In genomic region chr12:17356853-17357252, GRCm38 (mm10) we compare ENCODE assay signal across 12 mouse cellular contexts. TPM values are rescaled to one million over a fixed set of nuclear protein-coding genes. Genes with fewer than 3 reads are reported as not detected.
DNase-seq lines count a peak whose midpoint lies in the region; ATAC-seq and TF ChIP-seq lines count a peak whose summit lies in the region.
"Had no signal": no experiment of that assay in that cellular context is flagged by ENCODE, and none has a peak within 500 bp of the region (broad histone marks: within the 10 kb centered on the region; RNA-seq: fewer than 3 reads in every experiment).

No protein-coding gene starts in this region.

- H3K4me3 ChIP-seq in hindbrain, postnatal 0 days (ENCODE audit: low read length): no peak overlapping the region
- H3K4me3 ChIP-seq in hindbrain, embryonic 13.5 days: no peak overlapping the region
- no peak overlapping the region for H3K4me3 ChIP-seq in bone marrow, adult 2 months (replicated peaks; ENCODE audit: control insufficient read depth, low read depth, low read length)
- H3K4me3 ChIP-seq: embryonic facial prominence, embryonic 12.5 days; limb, embryonic 10.5 days; stomach, embryonic 15.5 days had no signal

- intact Hi-C loops in left cerebral cortex, postnatal 14 days (cut with DNase I): no loop called here

- H3K4me2 ChIP-seq in hindbrain, postnatal 0 days (ENCODE audit: low read depth, low read length): no peak overlapping the region
- no peak overlapping the region for H3K4me2 ChIP-seq in hindbrain, embryonic 13.5 days
- H3K4me2 ChIP-seq: embryonic facial prominence, embryonic 12.5 days; stomach, embryonic 15.5 days had no signal

- no peak for TF ChIP-seq POLR2A in bone marrow, adult 2 months (IDR thresholded peaks at IDR 0.05; ENCODE audit: borderline replicate concordance, control insufficient read depth, low read depth, low read length)

- DNase-seq in hindbrain, postnatal 0 days (ENCODE audit: low spot score): peak; percentile 49
- peak; percentile 8 for DNase-seq in right cerebral cortex, postnatal 4 days
- DNase-seq in right cerebral cortex, postnatal 10 days (ENCODE audit: low spot score in 2 of 2): no peak
- no peak for DNase-seq in left cerebral cortex, postnatal 14 days (ENCODE audit: low spot score in 2 of 2)
- no peak for DNase-seq in cerebellum, adult 8-10 months

- no peaks in the 10 kb centered on the region for H3K4me1 ChIP-seq in hindbrain, postnatal 0 days (ENCODE audit: insufficient read depth, low read length)
- H3K4me1 ChIP-seq in hindbrain, embryonic 13.5 days (replicated peaks): peaks cover 6% of the 10 kb centered on the region; the same call in 1 of the 2 replicates
- no peaks in the 10 kb centered on the region for H3K4me1 ChIP-seq in bone marrow, adult 2 months (ENCODE audit: control insufficient read depth, insufficient read depth, low read length)
- H3K4me1 ChIP-seq: embryonic facial prominence, embryonic 12.5 days; limb, embryonic 10.5 days; stomach, embryonic 15.5 days had no signal

- peak; percentile 52 for TF ChIP-seq CTCF in hindbrain, postnatal 0 days (IDR thresholded peaks at IDR 0.05; ENCODE audit: low read depth)
- peak; percentile 22; the same call in 1 of the 2 replicates for TF ChIP-seq CTCF in bone marrow, adult 2 months (IDR thresholded peaks at IDR 0.05; ENCODE audit: control insufficient read depth, insufficient read depth, low read length)

- no peaks in the 10 kb centered on the region for H3K9me3 ChIP-seq in hindbrain, postnatal 0 days (ENCODE audit: low read length)
- no peaks in the 10 kb centered on the region for H3K9me3 ChIP-seq in hindbrain, embryonic 13.5 days
- H3K9me3 ChIP-seq: embryonic facial prominence, embryonic 12.5 days; limb, embryonic 10.5 days; stomach, embryonic 15.5 days had no signal

- 85% methylated on average over 4 of the region's 4 CpGs for WGBS in hindbrain, postnatal 0 days
- 92% methylated on average over 4 of the region's 4 CpGs for WGBS in hindbrain, embryonic 13.5 days
- 89% methylated on average over 4 of the region's 4 CpGs for WGBS in bone marrow, adult 2 months

- H3K27me3 ChIP-seq in hindbrain, postnatal 0 days (ENCODE audit: insufficient read depth, low read length): no peaks in the 10 kb centered on the region
- H3K27me3 ChIP-seq in hindbrain, embryonic 13.5 days: no peaks in the 10 kb centered on the region
- H3K27me3 ChIP-seq: embryonic facial prominence, embryonic 12.5 days; stomach, embryonic 15.5 days had no signal

- no peak overlapping the region for H3K27ac ChIP-seq in hindbrain, postnatal 0 days
- no peak overlapping the region for H3K27ac ChIP-seq in hindbrain, embryonic 13.5 days
- H3K27ac ChIP-seq in bone marrow, adult 2 months (ENCODE audit: control insufficient read depth, insufficient read depth, low read depth, low read length, poor library complexity): no peak overlapping the region
- H3K27ac ChIP-seq: embryonic facial prominence, embryonic 12.5 days; limb, embryonic 10.5 days; macrophage; stomach, embryonic 15.5 days had no signal

- peaks cover 50% of the 10 kb centered on the region for H3K36me3 ChIP-seq in hindbrain, postnatal 0 days (ENCODE audit: insufficient read depth, low read length)
- peaks cover 83% of the 10 kb centered on the region for H3K36me3 ChIP-seq in hindbrain, embryonic 13.5 days

- no peak for ATAC-seq in hindbrain, postnatal 0 days
- ATAC-seq in hindbrain, embryonic 13.5 days (ENCODE audit: low FRiP score): no peak
- ATAC-seq: hindbrain, embryonic 16.5 days had no signal

- H3K9ac ChIP-seq in hindbrain, postnatal 0 days (replicated peaks; ENCODE audit: low read length): no peak overlapping the region
- no peak overlapping the region for H3K9ac ChIP-seq in hindbrain, embryonic 13.5 days
- H3K9ac ChIP-seq: embryonic facial prominence, embryonic 12.5 days; stomach, embryonic 15.5 days had no signal

RNA-seq across cellular contexts. Expression of gene Nol10, which starts 8.6 kb away (rescaled TPM):
- 6.6 and 7.1 TPM in 2 replicates for total RNA-seq in hindbrain, postnatal 0 days (2014; rRNA removed)
- 12.0 and 13.4 TPM in 2 replicates for polyA plus RNA-seq in hindbrain, postnatal 0 days (2015; fragmentation: Nextera tagmentation; extraction: Ambion mirVana)
- 20.8 and 22.1 TPM in 2 replicates for polyA plus RNA-seq in hindbrain, embryonic 13.5 days (2015; fragmentation: Nextera tagmentation; extraction: Ambion mirVana)
- polyA plus RNA-seq in bone marrow, adult 2 months (2011; ENCODE audit: insufficient read depth, insufficient read length, low replicate concordance, missing spikeins): 7.6 and 9.6 TPM in 2 replicates
- total RNA-seq in left cerebral cortex, postnatal 14 days (2021): 10 to 100 TPM; 19.7 to 20.3 TPM

RNA-seq across cellular contexts. Expression of gene Atp6v1c2, which starts 27.7 kb away (rescaled TPM):
- total RNA-seq in hindbrain, postnatal 0 days (2014; rRNA removed): 0.52 TPM in 1 of 2 replicates, not detected in the other
- 0.86 and 1.1 TPM in 2 replicates for polyA plus RNA-seq in hindbrain, postnatal 0 days (2015; fragmentation: Nextera tagmentation; extraction: Ambion mirVana)
- 0.26 and 0.50 TPM in 2 replicates for polyA plus RNA-seq in hindbrain, embryonic 13.5 days (2015; fragmentation: Nextera tagmentation; extraction: Ambion mirVana)
- 1.8 and 2.6 TPM in 2 replicates for polyA plus RNA-seq in bone marrow, adult 2 months (2011; ENCODE audit: insufficient read depth, insufficient read length, low replicate concordance, missing spikeins)
- total RNA-seq in left cerebral cortex, postnatal 14 days (2021): 1 to 10 TPM; 6.4 to 9.8 TPM
- polyA plus RNA-seq: macrophage had no signal

Comparison
In these comparisons a context has a peak if more than half of its experiments do, and no peak if none do; other contexts are left out.
1. DNase-seq: peak in hindbrain, postnatal 0 days (single experiment) and right cerebral cortex, postnatal 4 days (single experiment); none in right cerebral cortex, postnatal 10 days (0 of 2), left cerebral cortex, postnatal 14 days (0 of 2) and cerebellum, adult 8-10 months (single experiment).